Mouse (Mus musculus) CH12.LX (cell line): ENCODE measurements around the gene Plcg2.

Source experiments
- CTCF ChIP-seq, 2 experiments: IDR thresholded peaks in 1 of 2; conservative IDR thresholded peaks in 1 of 2; 2 replicates each; pipeline ENCODE4 v1.5.1; 2011 to 2012; ENCODE audit warnings: low read depth in 2 of 2, low read length in 2 of 2, improper control_type of control experiment in 1 of 2, inconsistent platforms in 1 of 2, mild to moderate bottlenecking in 1 of 2, moderate library complexity in 1 of 2
- JUND ChIP-seq: conservative IDR thresholded peaks from 2 replicates; pipeline ENCODE4 v1.6.1; 2011; ENCODE audit warnings: low read depth, low read length, improper control_type of control experiment
- MYC ChIP-seq: IDR thresholded peaks from 2 replicates; pipeline ENCODE4 v1.6.1; 2011; ENCODE audit warnings: low read depth, mild to moderate bottlenecking, improper control_type of control experiment, low read length
- POLR2A ChIP-seq: IDR thresholded peaks from 2 replicates; pipeline ENCODE4 v1.6.1; 2011; ENCODE audit warnings: low read depth, mild to moderate bottlenecking, improper control_type of control experiment, low read length
- TCF12 ChIP-seq: IDR thresholded peaks from 2 replicates; pipeline ENCODE4 v1.6.1; 2014; ENCODE audit warnings: low read depth, mild to moderate bottlenecking, inconsistent platforms, low read length, improper control_type of control experiment

GRCm38 (mm10) chr8:117660358-117661031 lies 162.4 kb downstream of the Plcg2 start:
- TF ChIP-seq TCF12 (no peak), CTCF (conservative IDR thresholded peaks at IDR 0.05 in 1 of 2, IDR thresholded peaks at IDR 0.05 in 1 of 2; ENCODE audit: low read depth in 2 of 2, low read length in 2 of 2) (no peak), POLR2A (no peak), MYC (no peak), JUND (no peak)
